Mouse (Mus musculus): ENCODE data around the gene Olfr808. TPM values are rescaled to one million over a fixed set of nuclear protein-coding genes. Genes with fewer than 3 reads are reported as not detected.

The Olfr808 gene
- polyA plus RNA-seq (2021; fragmentation: Nextera tagmentation), result not detected in 2 replicates
- long read RNA-seq, experiment 1, result 0 reads
- long read RNA-seq, experiment 2, result 0 reads

GRCm38 (mm10) chr10:129765182-129765581 is at the start of gene Olfr808:
Olfr808 (plus strand) TSS chr10:129765482.

DNA sequence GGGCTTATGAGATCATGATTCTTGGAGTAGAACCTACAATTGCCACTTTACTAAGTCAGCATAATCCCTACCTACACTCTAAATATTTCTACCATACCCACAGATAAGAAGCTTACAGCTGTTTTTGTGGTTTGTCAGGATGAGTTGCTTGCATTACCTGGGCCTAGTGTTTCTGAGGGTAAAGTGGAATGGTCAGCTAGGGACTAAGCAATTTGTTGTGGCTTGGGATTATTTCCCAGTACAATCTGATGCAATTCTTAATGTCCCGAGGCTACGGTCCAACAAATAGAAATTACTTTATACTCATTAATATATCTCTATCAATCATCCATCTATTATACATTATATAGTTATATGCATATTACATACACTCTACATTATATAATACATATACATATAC is 36.0 kb upstream of the Olfr808 start, which contains the start of gene Olfr805:
Gene Olfr805 (minus strand): TSS at position 101 of the 400 bp plus-strand sequence.

DNA sequence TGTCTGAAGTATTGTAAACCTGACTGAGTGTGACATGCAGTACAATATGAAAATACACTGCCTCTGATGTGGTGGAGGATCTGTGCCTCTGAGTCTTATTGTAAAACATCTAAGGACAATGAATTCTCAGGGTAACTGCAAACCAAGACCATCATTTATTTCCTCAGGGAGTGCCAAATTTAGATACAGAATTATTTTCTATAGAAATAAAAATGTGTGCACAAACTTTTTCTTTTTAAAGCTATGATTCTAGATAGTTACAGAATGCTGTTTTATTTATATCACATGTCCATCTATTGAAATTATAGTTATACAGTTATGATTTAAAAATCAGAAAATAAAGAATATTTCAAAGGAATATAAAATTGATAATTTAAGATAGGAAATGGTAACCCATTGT is 23.5 kb upstream of the Olfr808 start, which contains the start of gene Olfr806:
Gene Olfr806 (minus strand): TSS at position 101 of the 400 bp plus-strand sequence.

DNA sequence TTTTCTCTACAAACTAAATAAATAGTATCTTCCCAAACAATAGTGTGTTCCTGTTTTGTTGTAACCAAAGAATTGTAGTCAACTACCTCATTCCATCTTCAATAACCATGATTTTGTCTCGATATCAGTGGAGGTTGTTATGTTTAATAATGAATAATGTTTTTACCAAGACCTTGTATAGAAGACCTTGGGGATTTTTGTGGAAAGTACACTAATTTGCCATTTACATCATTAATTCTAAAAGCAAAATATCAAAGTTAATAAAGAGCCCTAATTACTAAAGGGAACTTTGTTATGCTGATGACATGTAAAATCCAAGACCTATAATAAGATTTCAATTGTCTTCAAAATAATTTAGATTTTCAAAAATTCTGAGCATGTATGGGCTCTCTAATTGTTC is 7.6 kb upstream of the Olfr808 start, which contains the start of gene Olfr807:
Gene Olfr807 (minus strand): TSS at position 101 of the 400 bp plus-strand sequence.

DNA sequence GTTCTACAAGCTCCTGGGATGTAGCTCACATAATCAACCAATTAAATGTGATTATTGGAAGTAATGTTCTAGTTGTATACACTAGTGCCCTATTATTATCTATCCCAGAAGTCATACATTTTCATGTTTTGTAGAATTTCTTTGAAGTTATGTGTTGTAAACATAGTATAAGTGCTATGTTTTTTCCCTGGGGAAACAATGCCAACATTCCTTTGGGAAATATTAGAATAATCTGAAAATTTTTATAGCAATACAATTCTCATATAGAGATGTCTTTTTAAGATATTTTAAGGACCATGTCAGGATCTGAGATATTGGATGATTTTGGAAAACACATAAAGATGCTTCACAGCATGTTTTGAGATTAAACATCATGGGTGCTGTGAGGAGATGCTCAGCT is 9.1 kb downstream of the Olfr808 start, which contains the start of gene Olfr809:
Gene Olfr809 (plus strand): TSS at position 301 of the 400 bp plus-strand sequence.

GRCm38 (mm10) chr10:129794817-129795216 is 29.5 kb downstream of the Olfr808 start, which contains the start of gene Olfr810:
Olfr810 (minus strand) TSS chr10:129794917.

GRCm38 (mm10) chr10:129804296-129804695 is 39.0 kb downstream of the Olfr808 start, which contains the start of gene Olfr811:
Olfr811 (minus strand) TSS chr10:129804396.

Other genes starting within 250 kb of the Olfr808 start
- not detected in 2 replicates for gene Olfr791, start 243.7 kb upstream of the Olfr808 start, polyA plus RNA-seq (2021; fragmentation: Nextera tagmentation)
- not detected in 2 replicates for gene Olfr792, start 226.3 kb upstream of the Olfr808 start, polyA plus RNA-seq (2021; fragmentation: Nextera tagmentation)
- gene Olfr794, start 197.8 kb upstream of the Olfr808 start, polyA plus RNA-seq (2021; fragmentation: Nextera tagmentation), result not detected in 2 replicates
- gene Olfr796, start 152.9 kb upstream of the Olfr808 start, polyA plus RNA-seq (2021; fragmentation: Nextera tagmentation), result not detected in 2 replicates
- gene Olfr798, start 137.5 kb upstream of the Olfr808 start, polyA plus RNA-seq (2021; fragmentation: Nextera tagmentation), result not detected in 2 replicates
- not detected in 2 replicates for gene Olfr799, start 128.0 kb upstream of the Olfr808 start, polyA plus RNA-seq (2021; fragmentation: Nextera tagmentation)
- gene Olfr800, start 107.8 kb upstream of the Olfr808 start, polyA plus RNA-seq (2021; fragmentation: Nextera tagmentation), result not detected in 2 replicates
- gene Olfr801, start 91.6 kb upstream of the Olfr808 start, polyA plus RNA-seq (2021; fragmentation: Nextera tagmentation), result not detected in 2 replicates
- 0.03 and 0.07 TPM in 2 replicates for gene Olfr802, start 77.3 kb upstream of the Olfr808 start, polyA plus RNA-seq (2021; fragmentation: Nextera tagmentation)
- not detected in 2 replicates for gene Olfr803, start 71.2 kb upstream of the Olfr808 start, polyA plus RNA-seq (2021; fragmentation: Nextera tagmentation)
- not detected in 2 replicates for gene Olfr804, start 62.3 kb upstream of the Olfr808 start, polyA plus RNA-seq (2021; fragmentation: Nextera tagmentation)
- not detected in 2 replicates for gene Olfr805, start 36.1 kb upstream of the Olfr808 start, polyA plus RNA-seq (2021; fragmentation: Nextera tagmentation)
- not detected in 2 replicates for gene Olfr806, start 23.6 kb upstream of the Olfr808 start, polyA plus RNA-seq (2021; fragmentation: Nextera tagmentation)
- gene Olfr807, start 7.7 kb upstream of the Olfr808 start, polyA plus RNA-seq (2021; fragmentation: Nextera tagmentation), result not detected in 2 replicates
- gene Olfr809, start 9.2 kb downstream of the Olfr808 start, polyA plus RNA-seq (2021; fragmentation: Nextera tagmentation), result not detected in 2 replicates
- gene Olfr810, start 29.4 kb downstream of the Olfr808 start, polyA plus RNA-seq (2021; fragmentation: Nextera tagmentation), result not detected in 2 replicates
- not detected in 2 replicates for gene Olfr811, start 38.9 kb downstream of the Olfr808 start, polyA plus RNA-seq (2021; fragmentation: Nextera tagmentation)
- not detected in 2 replicates for gene Olfr812, start 80.6 kb downstream of the Olfr808 start, polyA plus RNA-seq (2021; fragmentation: Nextera tagmentation)
- gene Olfr813, start 89.9 kb downstream of the Olfr808 start, polyA plus RNA-seq (2021; fragmentation: Nextera tagmentation), result not detected in 2 replicates
- gene Olfr814, start 114.4 kb downstream of the Olfr808 start, polyA plus RNA-seq (2021; fragmentation: Nextera tagmentation), result not detected in 2 replicates
- gene Olfr815, start 140.4 kb downstream of the Olfr808 start, polyA plus RNA-seq (2021; fragmentation: Nextera tagmentation), result not detected in 2 replicates
- gene Olfr816, start 150.1 kb downstream of the Olfr808 start, polyA plus RNA-seq (2021; fragmentation: Nextera tagmentation), result not detected in 2 replicates
- gene Olfr818, start 183.6 kb downstream of the Olfr808 start, polyA plus RNA-seq (2021; fragmentation: Nextera tagmentation), result not detected in 2 replicates
- not detected in 2 replicates for gene Olfr819, start 201.8 kb downstream of the Olfr808 start, polyA plus RNA-seq (2021; fragmentation: Nextera tagmentation)
- gene Olfr247, start 210.7 kb downstream of the Olfr808 start, polyA plus RNA-seq (2021; fragmentation: Nextera tagmentation), result not detected in 2 replicates
- gene Gm10310, start 219.6 kb downstream of the Olfr808 start, polyA plus RNA-seq (2021; fragmentation: Nextera tagmentation), result 0.03 TPM in 1 of 2 replicates, not detected in the other
- gene Olfr820, start 247.1 kb downstream of the Olfr808 start, polyA plus RNA-seq (2021; fragmentation: Nextera tagmentation), result not detected in 2 replicates